Mouse (Mus musculus) thymus, postnatal 36 days (tissue): ENCODE data around the gene Cnot9.
"Not testable (repeated sequence)": the region's sequence is repeated elsewhere in the genome, so short reads cannot be mapped to it uniquely, and the experiment has no call there.

Experiments
- DNase-seq, 2 experiments: peaks; one replicate each; pipeline ENCODE4 v3.0.0; 2022; ENCODE audit warnings: mixed read lengths in 2 of 2

The Cnot9 gene

DNA sequence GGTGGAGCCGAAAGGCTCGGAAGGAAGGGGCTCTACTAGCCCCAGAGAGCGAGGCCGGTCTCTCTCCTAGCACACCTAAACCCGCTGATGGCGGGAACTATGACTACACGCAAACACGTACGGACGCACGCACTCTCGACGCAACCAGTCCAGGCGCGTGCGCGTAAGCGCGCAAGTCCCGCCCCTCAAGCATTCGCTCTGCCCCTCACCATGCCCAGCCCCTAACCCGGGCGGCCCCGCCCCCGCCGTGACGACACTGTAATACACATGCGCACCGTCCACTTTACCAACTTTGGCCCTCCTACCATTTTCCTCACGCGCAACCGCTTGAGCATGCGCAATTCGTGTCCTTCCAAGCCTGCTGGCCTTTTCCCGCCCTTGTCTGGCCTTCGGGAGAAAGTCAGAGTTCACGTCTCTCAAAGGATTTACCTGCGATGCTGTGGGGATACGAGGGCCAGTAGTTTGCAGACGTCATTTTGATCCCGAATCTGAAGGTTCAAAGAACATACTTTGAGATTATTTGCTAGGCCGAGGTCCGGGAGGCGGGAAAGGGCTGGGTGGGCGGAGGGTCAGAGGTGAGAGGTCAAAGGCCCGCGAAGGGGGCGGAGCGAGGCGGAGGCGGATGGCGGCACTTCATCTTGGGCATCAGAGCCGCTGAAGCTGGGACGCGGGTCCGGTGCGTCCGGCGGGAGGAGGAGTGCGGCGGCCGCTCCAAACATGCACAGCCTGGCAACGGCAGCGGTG is at the start of gene Cnot9:
Gene Cnot9 (plus strand): TSS at position 338 of the 744 bp plus-strand sequence.
- peak; percentile 100 for DNase-seq

GRCm38 (mm10) chr1:74460273-74460672 is 45.6 kb upstream of the Cnot9 start:
- DNase-seq: peak; percentile 8 to 13

GRCm38 (mm10) chr1:74485792-74486191 is 20.1 kb upstream of the Cnot9 start:
- DNase-seq: no peak

DNA sequence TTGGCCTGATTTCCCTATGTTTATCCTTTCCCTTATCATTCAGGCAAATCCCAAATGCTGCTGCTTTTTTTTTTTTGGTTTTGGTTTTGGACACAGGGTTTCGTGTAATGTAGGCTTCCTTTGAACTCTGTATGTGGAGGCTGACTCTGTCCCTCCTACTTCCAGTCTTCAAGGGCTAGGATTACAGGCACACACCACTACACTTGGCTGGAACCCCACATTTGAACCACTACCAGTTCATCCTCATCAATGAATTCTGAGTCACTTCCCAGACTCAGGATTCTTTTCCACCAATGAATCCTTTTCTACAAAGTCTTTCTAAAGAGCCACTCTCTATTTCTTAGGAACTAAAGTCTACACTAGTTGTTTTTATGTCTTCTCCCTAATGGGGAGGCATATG is 4.8 kb upstream of the Cnot9 start:
- no peak for DNase-seq

GRCm38 (mm10) chr1:74505393-74505720 is 501 bp upstream of the Cnot9 start:
- no peak for DNase-seq

DNA sequence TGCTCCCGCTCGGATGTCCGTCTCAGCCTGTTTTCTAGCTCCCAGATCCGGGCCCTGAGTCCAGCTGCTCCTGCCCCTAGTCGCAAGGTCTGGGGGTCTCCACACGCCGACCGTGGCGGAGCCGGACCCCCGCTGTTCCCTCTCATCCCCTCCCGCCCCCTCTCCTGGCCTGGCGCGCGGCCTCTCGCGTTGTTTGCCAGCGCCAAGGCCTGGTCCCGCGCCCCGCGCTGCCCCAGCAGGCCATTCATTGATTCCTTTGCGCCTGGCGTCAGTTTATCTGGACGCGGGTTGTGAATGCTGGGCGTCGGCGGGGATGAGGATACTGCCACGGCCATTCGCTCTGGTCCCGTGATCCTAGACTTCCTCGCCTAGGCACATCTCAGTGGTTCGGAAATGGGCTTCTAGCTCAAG is 618 bp downstream of the Cnot9 start:
- DNase-seq: no peak

DNA sequence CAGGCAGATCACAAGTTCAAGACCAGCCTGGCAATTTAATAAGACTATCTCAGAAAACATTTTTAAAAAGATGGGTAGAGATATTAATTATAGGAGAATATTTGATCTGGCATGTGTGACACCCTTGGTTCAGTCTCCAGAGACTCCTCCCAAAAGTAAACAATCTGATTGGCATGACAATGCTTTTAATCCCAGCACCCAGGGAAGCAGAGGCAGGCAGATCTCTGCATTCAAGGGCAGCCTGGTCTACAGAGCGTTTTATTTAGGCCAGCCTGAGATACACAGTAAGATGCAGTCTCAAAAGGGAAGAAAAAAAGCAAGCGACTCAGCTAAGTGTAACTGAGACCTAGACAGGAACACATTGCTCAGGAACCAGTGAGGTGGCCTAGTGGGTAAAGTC is 1.9 kb downstream of the Cnot9 start:
- no peak for DNase-seq

DNA sequence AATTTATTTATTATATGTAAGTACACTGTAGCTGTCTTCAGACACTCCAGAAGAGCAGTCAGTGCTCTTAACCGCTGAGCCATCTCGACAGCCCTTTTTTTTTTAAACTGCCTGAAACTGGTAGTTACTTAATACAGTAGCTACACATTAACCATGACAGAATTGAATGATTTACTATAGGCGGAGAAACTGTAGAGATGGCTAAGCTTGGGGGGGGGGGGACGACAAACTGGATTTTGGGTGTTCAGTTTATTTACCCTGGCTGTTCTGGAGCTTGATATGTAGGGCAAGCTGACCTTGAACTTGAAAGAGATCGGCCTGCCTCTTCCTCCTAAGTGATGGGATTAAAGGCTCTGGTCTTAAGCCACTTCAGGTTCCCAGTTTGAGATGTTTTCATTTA is 5.4 kb downstream of the Cnot9 start:
- DNase-seq: no peak

DNA sequence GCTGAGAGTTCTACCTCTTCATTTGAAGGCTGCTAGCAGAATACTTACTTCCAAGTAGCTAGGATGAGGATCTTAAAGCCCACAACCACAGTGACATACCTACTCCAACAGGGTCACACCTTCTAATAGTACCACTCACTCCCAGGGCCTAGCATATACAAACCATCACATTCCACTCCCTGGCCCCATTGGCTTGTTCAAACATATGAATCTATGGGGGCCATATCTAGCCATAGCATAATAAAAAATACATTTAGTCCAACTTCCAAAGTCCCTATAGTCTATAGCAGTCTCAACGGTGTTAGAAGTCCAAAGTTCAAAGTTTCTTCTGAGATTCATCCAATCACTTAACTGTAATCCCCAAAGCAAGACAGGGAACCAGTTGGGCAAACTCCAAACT is 7.1 kb downstream of the Cnot9 start:
- not testable (repeated sequence) for DNase-seq

DNA sequence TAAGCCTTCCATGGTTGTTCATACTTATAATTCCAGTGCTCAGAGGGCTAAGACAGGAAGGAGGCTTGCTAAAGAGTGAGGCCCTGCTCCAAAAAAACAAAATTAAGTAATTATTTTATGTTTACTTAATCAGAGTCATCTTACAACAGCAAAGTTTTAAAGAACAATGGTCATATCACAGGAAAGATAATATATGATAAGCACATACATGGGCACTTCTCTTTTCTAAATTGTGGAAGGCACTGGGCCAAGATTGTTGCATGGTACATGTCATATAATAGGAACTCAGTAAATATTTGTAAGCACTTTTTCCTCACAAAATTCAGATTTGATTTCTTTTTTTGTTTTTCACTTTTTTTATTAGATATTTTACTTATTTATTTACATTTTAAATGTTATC is 14.0 kb downstream of the Cnot9 start:
- no peak for DNase-seq

DNA sequence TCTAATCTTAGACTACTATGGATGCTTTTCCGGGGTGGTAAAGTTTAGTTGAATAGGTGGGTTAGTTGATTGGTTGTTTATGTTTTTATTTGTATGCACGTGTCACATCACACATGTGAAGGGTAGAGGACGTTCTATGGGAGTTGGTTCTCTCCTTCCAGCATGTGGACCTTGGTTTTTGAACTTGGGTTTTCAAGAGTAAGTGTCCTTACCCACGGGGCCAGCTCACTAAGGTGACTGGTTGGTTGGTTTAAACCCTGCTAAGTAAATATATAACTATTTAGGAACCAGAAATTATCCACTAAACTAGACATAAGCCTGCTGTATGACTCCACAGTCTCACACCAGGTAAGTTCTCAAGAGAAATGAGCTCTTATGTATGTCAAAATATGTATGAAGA is 18.9 kb downstream of the Cnot9 start:
- DNase-seq: no peak

DNA sequence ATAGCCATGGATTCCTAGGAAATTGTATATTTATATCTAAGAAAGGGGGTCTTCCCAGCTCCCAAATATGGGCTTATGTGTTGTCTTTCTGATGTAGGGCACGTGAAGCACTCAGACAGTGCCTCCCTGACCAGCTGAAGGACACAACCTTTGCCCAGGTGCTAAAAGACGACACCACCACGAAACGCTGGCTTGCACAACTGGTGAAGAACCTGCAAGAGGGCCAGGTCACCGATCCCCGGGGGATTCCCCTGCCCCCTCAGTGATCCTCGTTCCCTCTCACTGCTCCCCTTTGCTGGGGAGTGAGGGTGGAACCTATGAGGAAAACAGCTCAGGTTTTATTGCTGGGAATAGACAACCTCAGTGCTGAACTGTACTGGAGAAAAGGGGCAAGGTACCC is 22.7 kb downstream of the Cnot9 start:
- peak in 1 of 2 experiments; percentile 4 for DNase-seq

DNA sequence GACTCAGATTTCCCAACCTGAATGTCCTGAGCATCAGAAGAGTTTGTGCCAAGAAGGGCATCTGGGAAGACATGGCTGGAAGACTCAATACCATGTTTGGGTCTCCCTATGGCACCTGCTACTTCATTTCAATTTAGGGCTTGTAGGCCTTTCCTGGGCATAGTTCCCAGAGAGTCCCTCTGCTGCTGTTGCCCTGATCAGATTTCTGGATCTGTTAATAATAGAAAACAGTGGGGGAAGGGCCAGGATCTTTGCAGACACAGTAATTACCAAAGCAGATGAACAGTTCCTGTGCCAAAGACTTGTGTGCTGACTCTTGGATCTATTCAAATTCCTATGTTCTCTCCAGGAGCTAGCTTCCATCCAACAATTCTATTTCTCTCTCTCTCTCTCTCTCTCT is 32.8 kb downstream of the Cnot9 start:
- no peak for DNase-seq

- no peak for DNase-seq
Observed at GRCm38 (mm10) chr1:74542451-74542961, 36.6 kb downstream of the Cnot9 start, which contains the start of gene Plcd4. TSS of gene Plcd4 (plus strand) at chr1:74542888.

DNA sequence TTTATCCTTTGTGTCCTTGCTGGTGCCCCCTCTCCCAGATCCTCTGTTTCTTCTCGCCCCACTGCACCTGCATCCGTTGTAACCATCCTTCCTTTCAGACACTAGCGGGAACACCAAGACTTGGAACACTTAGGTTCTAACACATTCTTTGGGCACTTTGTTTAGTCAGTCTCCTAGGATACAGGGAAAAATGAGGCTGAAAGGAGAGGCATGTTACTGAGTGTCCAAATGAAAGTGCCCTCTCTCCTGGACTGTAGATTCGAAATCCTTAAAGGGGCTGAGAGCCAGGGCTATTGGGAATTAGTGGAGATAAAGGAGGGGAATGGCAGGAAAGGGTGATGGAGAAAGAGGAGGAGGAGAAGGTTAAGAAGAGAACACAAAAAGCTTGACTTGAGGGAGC is 38.3 kb downstream of the Cnot9 start, which contains the start of gene Usp37:
Gene Usp37 (minus strand): TSS at position 101 of the 400 bp plus-strand sequence.
- DNase-seq: no peak

DNA sequence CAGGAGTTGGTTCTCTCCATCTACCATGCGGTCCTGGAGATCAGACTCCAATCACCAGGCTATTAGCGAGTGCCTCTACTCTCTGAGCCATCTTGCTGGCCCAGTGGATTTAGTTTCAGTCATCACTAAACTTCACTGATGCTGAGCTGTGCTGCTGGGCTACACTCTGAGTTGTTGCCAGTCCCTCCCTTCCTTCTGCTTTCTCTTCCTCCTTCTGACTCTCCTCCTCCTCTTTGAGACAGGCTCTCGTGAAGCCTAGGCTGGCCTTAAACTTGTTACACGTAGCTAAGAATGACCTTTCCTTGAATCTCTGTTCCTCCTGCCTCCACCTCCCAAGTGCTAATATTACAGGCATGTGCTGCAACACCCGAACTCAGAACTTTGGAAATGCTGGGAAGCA is 53.2 kb downstream of the Cnot9 start:
- DNase-seq: no peak

DNA sequence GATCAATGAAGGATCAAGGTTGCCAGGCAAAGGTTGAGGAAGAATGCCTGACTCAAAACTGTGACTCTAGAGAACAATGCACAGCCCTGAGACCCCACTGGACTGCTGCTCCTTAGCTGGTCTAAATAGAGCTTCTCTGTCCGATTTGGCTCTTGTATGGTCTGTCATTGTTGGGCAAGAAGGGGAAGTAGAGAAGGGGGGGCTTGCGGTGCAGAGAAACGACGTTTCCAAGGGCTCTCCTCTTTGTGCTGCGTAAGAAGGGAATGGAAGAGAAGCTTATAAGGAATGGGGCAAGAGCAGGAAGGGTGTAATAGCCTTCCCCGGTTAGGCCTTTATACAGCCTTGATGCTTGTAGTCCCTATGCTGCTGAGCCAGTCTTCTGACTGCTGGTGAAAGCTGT is 60.0 kb downstream of the Cnot9 start:
- DNase-seq: no peak

DNA sequence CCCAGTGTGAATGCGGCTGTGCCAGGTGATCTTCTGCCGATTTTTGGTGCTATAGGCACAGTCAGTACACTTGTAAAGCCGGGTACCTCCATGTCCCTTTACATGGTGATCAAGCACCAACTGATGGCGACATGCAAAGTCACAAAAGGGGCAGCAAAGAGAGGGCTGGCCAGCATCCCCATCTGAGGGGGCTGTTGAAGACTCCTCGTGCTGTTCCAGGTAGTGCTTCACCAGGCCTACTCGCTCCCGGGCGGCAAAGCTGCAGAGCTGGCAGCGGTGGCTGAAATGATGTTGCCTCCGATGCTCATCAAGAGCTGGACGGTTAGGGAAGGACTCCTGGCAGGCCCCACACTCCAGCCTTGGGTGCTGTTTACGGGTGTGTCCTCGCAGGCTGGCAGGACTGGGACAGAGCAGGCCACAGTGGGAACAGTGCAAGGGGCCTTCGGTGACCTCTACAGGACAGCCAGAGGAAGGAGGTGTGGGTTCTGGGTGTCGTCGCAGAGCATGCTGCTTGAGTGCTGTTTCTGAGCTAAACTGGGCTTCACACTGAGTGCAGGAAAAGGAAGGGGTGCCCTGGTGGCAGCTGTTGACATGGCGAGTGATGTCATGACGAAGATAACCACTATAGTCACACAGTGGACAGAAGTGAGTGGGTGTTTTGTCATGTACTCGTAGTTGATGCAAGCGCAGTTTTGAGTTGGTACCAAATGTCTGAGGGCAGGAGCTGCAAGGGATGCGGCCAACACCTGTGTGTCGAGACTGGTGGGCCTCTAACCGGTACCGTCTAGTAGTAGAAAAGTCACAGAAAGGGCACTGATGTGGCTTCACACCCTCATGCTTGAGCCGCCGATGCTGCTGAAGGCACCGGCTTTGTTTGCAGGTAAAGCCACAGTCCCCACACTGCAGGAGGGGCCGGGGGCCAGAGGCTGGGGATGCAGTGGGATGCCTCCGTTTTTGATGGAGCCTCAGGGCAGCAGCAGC is 64.2 kb downstream of the Cnot9 start:
- DNase-seq: no peak
